Mouse (Mus musculus) myocyte (in vitro differentiated cells): ENCODE data around the gene Exd1.

Experiments
- CEBPB ChIP-seq: IDR thresholded peaks from 2 replicates; pipeline ENCODE4 v1.6.1; 2011; ENCODE audit warnings: mild to moderate bottlenecking, moderate library complexity; ENCODE audit not compliant: poor library complexity, insufficient read depth, severe bottlenecking
- E2F4 ChIP-seq: IDR thresholded peaks from one replicate; pipeline ENCODE4 v1.6.1; 2011; ENCODE audit warnings: mild to moderate bottlenecking, control low read depth, moderate library complexity; ENCODE audit not compliant: insufficient read depth
- MAX ChIP-seq: IDR thresholded peaks from one replicate; pipeline ENCODE4 v1.6.1; 2011; ENCODE audit warnings: low read depth, mild to moderate bottlenecking, control low read depth
- MYOD1 ChIP-seq, 3 experiments: IDR thresholded peaks; one replicate each; pipeline ENCODE4 v1.6.1; 2011; ENCODE audit warnings: control low read depth in 2 of 3, low read depth in 2 of 3, mild to moderate bottlenecking in 2 of 3, moderate library complexity in 1 of 3; ENCODE audit not compliant: insufficient read length in 2 of 3, control insufficient read depth in 1 of 3
- MYOG ChIP-seq, 3 experiments: IDR thresholded peaks; one replicate each; pipeline ENCODE4 v1.6.1; 2011; ENCODE audit warnings: control low read depth in 2 of 3, low read depth in 2 of 3, mild to moderate bottlenecking in 2 of 3; ENCODE audit not compliant: insufficient read length in 2 of 3, control insufficient read depth in 1 of 3, insufficient read depth in 1 of 3
- POLR2A ChIP-seq: IDR thresholded peaks from one replicate; pipeline ENCODE4 v1.6.1; 2011; ENCODE audit warnings: low read depth, mild to moderate bottlenecking, control low read depth, moderate library complexity; ENCODE audit not compliant: insufficient read length
- POLR2AphosphoS2 ChIP-seq: IDR thresholded peaks from one replicate; pipeline ENCODE4 v1.6.1; 2011; ENCODE audit warnings: low read depth, control low read depth; ENCODE audit not compliant: insufficient read length
- REST ChIP-seq: IDR thresholded peaks from one replicate; pipeline ENCODE4 v1.6.1; 2011; ENCODE audit warnings: mild to moderate bottlenecking, control low read depth, moderate library complexity; ENCODE audit not compliant: insufficient read depth, insufficient read length
- SRF ChIP-seq: IDR thresholded peaks from one replicate; pipeline ENCODE4 v1.6.1; 2011; ENCODE audit warnings: low read depth; ENCODE audit not compliant: control insufficient read depth, insufficient read length
- TCF12 ChIP-seq: IDR thresholded peaks from one replicate; pipeline ENCODE4 v1.6.1; 2011; ENCODE audit warnings: mild to moderate bottlenecking, control low read depth; ENCODE audit not compliant: poor library complexity, insufficient read depth, severe bottlenecking
- TCF3 ChIP-seq: IDR thresholded peaks from one replicate; pipeline ENCODE4 v1.6.1; 2011; ENCODE audit warnings: low read depth, control low read depth; ENCODE audit not compliant: insufficient read length
- USF1 ChIP-seq: IDR thresholded peaks from one replicate; pipeline ENCODE4 v1.6.1; 2011; ENCODE audit warnings: low read depth, mild to moderate bottlenecking, control low read depth, moderate library complexity

DNA sequence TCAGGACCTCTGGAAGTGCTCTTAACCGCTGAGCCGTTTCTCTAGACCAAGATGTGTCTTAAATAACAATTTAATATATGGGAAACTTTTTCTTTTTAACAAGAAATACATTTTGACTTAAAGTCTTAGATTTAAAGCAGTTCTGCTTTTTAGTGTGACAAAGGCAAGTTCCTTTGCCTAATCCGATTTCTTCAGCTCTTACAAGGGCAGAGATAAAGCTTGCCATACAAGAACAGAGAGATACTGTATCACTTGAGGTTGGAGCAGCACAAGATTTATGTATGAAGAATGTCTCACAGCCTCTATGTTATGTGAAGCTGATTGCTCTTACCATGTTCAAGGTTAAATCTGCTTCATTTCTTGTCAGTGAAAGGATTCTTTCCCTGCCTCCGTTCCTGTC, 17.9 kb upstream of the Exd1 start:
- TF ChIP-seq E2F4 (no peak), POLR2A (no peak), MYOG (IDR thresholded peaks at IDR 0.05; ENCODE audit: control insufficient read depth in 1 of 3, insufficient read depth in 1 of 3, insufficient read length in 2 of 3, low read depth in 2 of 3) (no peak), POLR2AphosphoS2 (no peak), USF1 (no peak), MAX (no peak), SRF (no peak), REST (no peak), MYOD1 (IDR thresholded peaks at IDR 0.05; ENCODE audit: control insufficient read depth in 1 of 3, insufficient read length in 2 of 3, low read depth in 2 of 3) (no peak), CEBPB (no peak), TCF3 (no peak), TCF12 (no peak)
